Comparison of ENCODE assay signal across 14 mouse cellular contexts in genomic region chr17:66692941-66693675, GRCm38 (mm10).
A peak's percentile ranks its signal among the peaks of the same experiment; 100 is the strongest.
DNase-seq lines count a peak whose midpoint lies in the region; ATAC-seq lines count a peak whose summit lies in the region.
"Had no signal": no experiment of that assay in that cellular context is flagged by ENCODE, and none has a peak within 500 bp of the region (broad histone marks: within the 10 kb centered on the region; RNA-seq: fewer than 3 reads in every experiment).

No protein-coding gene starts in this region.

- peaks cover 11% of the 10 kb centered on the region; the same call in 1 of the 2 replicates for H3K27me3 ChIP-seq in limb, embryonic 13.5 days
- H3K27me3 ChIP-seq: embryonic facial prominence, embryonic 15.5 days had no signal

- H3K4me1 ChIP-seq in limb, embryonic 13.5 days: peaks cover 53% of the 10 kb centered on the region

- no peak for ATAC-seq in limb, embryonic 13.5 days (ENCODE audit: low FRiP score, low read depth)
- no peak for ATAC-seq in megakaryocyte, adult 5-6 weeks (ENCODE audit: poor library complexity, severe bottlenecking)

- no peaks in the 10 kb centered on the region for H3K36me3 ChIP-seq in limb, embryonic 13.5 days

- 81% methylated on average over 16 of the region's 16 CpGs for WGBS in limb, embryonic 13.5 days

- peak overlapping the region; percentile 31 for H3K4me2 ChIP-seq in limb, embryonic 13.5 days (replicated peaks)

- H3K4me3 ChIP-seq in limb, embryonic 13.5 days: no peak overlapping the region
- H3K4me3 ChIP-seq: embryonic facial prominence, embryonic 15.5 days had no signal

- no peak overlapping the region for H3K9ac ChIP-seq in limb, embryonic 13.5 days
- H3K9ac ChIP-seq: embryonic facial prominence, embryonic 15.5 days had no signal

- H3K27ac ChIP-seq in limb, embryonic 13.5 days: 0 out of 2 replicates have a peak overlapping the region, but pooled peaks have one; percentile 10
- H3K27ac ChIP-seq: embryonic facial prominence, embryonic 15.5 days had no signal

- peak; percentile 68 for DNase-seq in heart, adult 11 months
- DNase-seq in heart, adult 8-10 months (ENCODE audit: low spot score): no peak
- peak; percentile 19 for DNase-seq in right cerebral cortex, adult 18-20 months
- no peak for DNase-seq in right cerebral cortex, postnatal 25 days
- DNase-seq in ovary, adult 18-20 months (ENCODE audit: low spot score): no peak
- no peak for DNase-seq in urinary bladder, postnatal 10 days (ENCODE audit: low spot score)
- DNase-seq: adrenal gland, adult 8-10 months; cerebellum, adult 11 months; heart, postnatal 10 days; kidney, postnatal 36 days; thymus, postnatal 36 days had no signal

- H3K9me3 ChIP-seq in limb, embryonic 13.5 days: no peaks in the 10 kb centered on the region
- H3K9me3 ChIP-seq: embryonic facial prominence, embryonic 15.5 days had no signal

Comparison
In these comparisons a context has a peak if more than half of its experiments do, and no peak if none do; other contexts are left out.
1. DNase-seq: peak in heart, adult 11 months (single experiment) and right cerebral cortex, adult 18-20 months (single experiment); none in heart, adult 8-10 months (single experiment), right cerebral cortex, postnatal 25 days (single experiment), ovary, adult 18-20 months (single experiment) and urinary bladder, postnatal 10 days (single experiment).